Mouse (Mus musculus) ES-E14 (cell line): ENCODE measurements around the gene 9230104L09Rik. TPM values are rescaled to one million over a fixed set of nuclear protein-coding genes. Genes with fewer than 3 reads are reported as not detected.

Source experiments
- DNase-seq: peaks from one replicate; pipeline ENCODE4 v3.0.0-alpha.2; 2013; ENCODE audit warnings: low read depth, low spot score
- H3K27ac ChIP-seq: 2 replicates; pipeline ENCODE4 v1.5.1; 2012; ENCODE audit warnings: low read depth, mild to moderate bottlenecking, low read length, moderate library complexity, mixed read lengths; ENCODE audit not compliant: poor library complexity, insufficient read depth, severe bottlenecking
- H3K36me3 ChIP-seq: 2 replicates; pipeline ENCODE4 v1.6.1; 2012; ENCODE audit warnings: mild to moderate bottlenecking, low read length, moderate library complexity, mixed read lengths; ENCODE audit not compliant: control insufficient read depth, poor library complexity, insufficient read depth, severe bottlenecking
- H3K4me1 ChIP-seq, 2 experiments: fragments of 150-350 bp in 1 of 2; sonication (generic) in 1 of 2; 2 replicates each; pipeline ENCODE4 v1.6.1; 2012; ENCODE audit warnings: low read length in 2 of 2, mild to moderate bottlenecking in 1 of 2, mixed read lengths in 1 of 2; ENCODE audit not compliant: control insufficient read depth in 2 of 2, insufficient read depth in 2 of 2, poor library complexity in 1 of 2
- H3K4me3 ChIP-seq, 2 experiments: fragments of 150-350 bp in 1 of 2; sonication (generic) in 1 of 2; 2 replicates each; pipeline ENCODE4 v1.5.1; 2012; ENCODE audit warnings: low read length in 2 of 2, low read depth in 1 of 2, mild to moderate bottlenecking in 1 of 2, mixed read lengths in 1 of 2; ENCODE audit not compliant: insufficient read depth in 1 of 2, poor library complexity in 1 of 2, severe bottlenecking in 1 of 2
- H3K9ac ChIP-seq: 2 replicates; pipeline ENCODE4 v1.6.1; 2012; ENCODE audit warnings: low read depth, mild to moderate bottlenecking, low read length, mixed read lengths; ENCODE audit not compliant: poor library complexity, insufficient read depth, severe bottlenecking
- H3K9me3 ChIP-seq: fragments of 150-350 bp; sonication (generic); 2 replicates; pipeline ENCODE4 v1.6.1; 2012; ENCODE audit warnings: low read depth, mild to moderate bottlenecking, low read length; ENCODE audit not compliant: control insufficient read depth, insufficient read depth
- CHD2 ChIP-seq: IDR thresholded peaks from 2 replicates; pipeline ENCODE4 v1.6.1; 2014; ENCODE audit warnings: mild to moderate bottlenecking, low read depth, low read length, inconsistent platforms
- HCFC1 ChIP-seq: IDR thresholded peaks from 2 replicates; pipeline ENCODE4 v1.6.1; 2012; ENCODE audit warnings: low read length, inconsistent platforms, borderline replicate concordance; ENCODE audit not compliant: insufficient read depth
- MAFK ChIP-seq: IDR thresholded peaks from 2 replicates; pipeline ENCODE4 v1.6.1; 2014; ENCODE audit warnings: mild to moderate bottlenecking, low read depth, low read length, inconsistent platforms; ENCODE audit not compliant: insufficient read depth
- ZC3H11A ChIP-seq: IDR thresholded peaks from 2 replicates; pipeline ENCODE4 v1.6.1; 2012; ENCODE audit warnings: low read depth, mild to moderate bottlenecking, inconsistent platforms, low read length, borderline replicate concordance
- ZNF384 ChIP-seq: IDR thresholded peaks from 2 replicates; pipeline ENCODE4 v1.6.1; 2012; ENCODE audit warnings: low read depth, low read length, inconsistent platforms
- in situ Hi-C, 2 experiments: fragments of 600-800 bp; cut with MboI; formaldehyde crosslinking; loops; one replicate each; pipeline ENCODE4 v1.15.1; 2025; ENCODE audit warnings: low sequenced_read_pairs in 2 of 2, inconsistent platforms in 1 of 2; ENCODE audit not compliant: unreplicated experiment in 2 of 2
- total RNA-seq: library from RNA; depleted of rRNA; stranded (reverse); fragments of 300-350 nt; gene quantifications from 2 replicates; pipeline ENCODE4 v1.2.3, GENCODE M21; 2012

9230104L09Rik gene
- total RNA-seq, 1 experiment = not detected

- TF ChIP-seq CHD2 = no peak
- TF ChIP-seq HCFC1 = no peak
- no peak for TF ChIP-seq ZNF384
- TF ChIP-seq ZC3H11A = no peak
- TF ChIP-seq MAFK = no peak
- H3K9me3 ChIP-seq = no peaks in the 10 kb centered on the region
- in situ Hi-C loops = no loop called here
Observed at GRCm38 (mm10) chr2:148879199-148879598, 14.4 kb upstream of the 9230104L09Rik start.

GRCm38 (mm10) chr2:148878641-148879130 is 13.8 kb upstream of the 9230104L09Rik start:
- no peak for TF ChIP-seq CHD2
- TF ChIP-seq HCFC1 = no peak
- no peak for TF ChIP-seq ZC3H11A
- TF ChIP-seq ZNF384 = no peak
- Histone ChIP-seq H3K36me3 (no peaks in the 10 kb centered on the region), H3K9me3 (no peaks in the 10 kb centered on the region), H3K4me1 (peaks cover 4 to 19% of the 10 kb centered on the region in 2 experiments; a peak in 3 of 4 replicates), H3K9ac (no peak overlapping the region), H3K4me3 (no peak overlapping the region), H3K27ac (no peak overlapping the region; the same call in 1 of the 2 replicates)
- in situ Hi-C loops = no loop called here
- DNase-seq = no peak

More at GRCm38 (mm10) chr2:148879199-148879598, 14.4 kb upstream of the 9230104L09Rik start:
- no peak for DNase-seq
- no peak overlapping the region for H3K27ac ChIP-seq
- peaks cover 4 to 14% of the 10 kb centered on the region in 2 experiments; a peak in 3 of 4 replicates for H3K4me1 ChIP-seq
- H3K4me3 ChIP-seq = no peak overlapping the region
- H3K9ac ChIP-seq = no peak overlapping the region
- no peaks in the 10 kb centered on the region for H3K36me3 ChIP-seq

- H3K4me1 ChIP-seq = peaks cover 6 to 19% of the 10 kb centered on the region in 2 experiments; a peak in 3 of 4 replicates
- DNase-seq = no peak
- TF ChIP-seq HCFC1 (no peak), MAFK (no peak), ZC3H11A (no peak), ZNF384 (no peak), CHD2 (no peak)
- H3K9me3 ChIP-seq = no peaks in the 10 kb centered on the region
- in situ Hi-C loops = no loop called here
- no peak overlapping the region for H3K27ac ChIP-seq
- no peak overlapping the region for H3K9ac ChIP-seq
- H3K4me3 ChIP-seq = no peak overlapping the region
- peaks cover 3% of the 10 kb centered on the region for H3K36me3 ChIP-seq
Observed at GRCm38 (mm10) chr2:148877016-148877770, 12.4 kb upstream of the 9230104L09Rik start.

GRCm38 (mm10) chr2:148875335-148875811 is 10.5 kb upstream of the 9230104L09Rik start, which contains the start of gene Cst3:
Cst3 (minus strand) TSS chr2:148875692.
- H3K9me3 ChIP-seq = no peaks in the 10 kb centered on the region
- no peak for TF ChIP-seq HCFC1
- TF ChIP-seq MAFK = no peak
- no peak for TF ChIP-seq ZC3H11A
- TF ChIP-seq CHD2 = no peak
- TF ChIP-seq ZNF384 = no peak
- H3K4me1 ChIP-seq = peaks cover 6 to 19% of the 10 kb centered on the region in 2 experiments; a peak in 3 of 4 replicates
- in situ Hi-C loops = no loop called here
- peaks cover 10% of the 10 kb centered on the region for H3K36me3 ChIP-seq
- peak within 1 kb of the TSS; percentile 88 for H3K27ac ChIP-seq
- peak within 1 kb of the TSS; percentile 72 to 91 for H3K4me3 ChIP-seq
- peak within 1 kb of the TSS; percentile 76 for H3K9ac ChIP-seq
- peak; percentile 89 for DNase-seq
